Mouse (Mus musculus): ENCODE results near the gene Mfsd1.

GRCm38 (mm10) chr3:67557718-67558354 is 24.7 kb upstream of the Mfsd1 start:
- TF ChIP-seq CTCF (IDR thresholded peaks at IDR 0.05; ENCODE audit: insufficient read depth, low read length) (no peak), POLR2A (IDR thresholded peaks at IDR 0.05; ENCODE audit: borderline replicate concordance, extremely low read depth, low read depth, low read length) (no peak)
